Mouse (Mus musculus): ENCODE data around the gene Olfr718-ps1. TPM values are rescaled to one million over a fixed set of nuclear protein-coding genes. Genes with fewer than 3 reads are reported as not detected.

The Olfr718-ps1 gene
- total and polyA plus RNA-seq, 2 experiments from 2014 or later: not detected

DNA sequence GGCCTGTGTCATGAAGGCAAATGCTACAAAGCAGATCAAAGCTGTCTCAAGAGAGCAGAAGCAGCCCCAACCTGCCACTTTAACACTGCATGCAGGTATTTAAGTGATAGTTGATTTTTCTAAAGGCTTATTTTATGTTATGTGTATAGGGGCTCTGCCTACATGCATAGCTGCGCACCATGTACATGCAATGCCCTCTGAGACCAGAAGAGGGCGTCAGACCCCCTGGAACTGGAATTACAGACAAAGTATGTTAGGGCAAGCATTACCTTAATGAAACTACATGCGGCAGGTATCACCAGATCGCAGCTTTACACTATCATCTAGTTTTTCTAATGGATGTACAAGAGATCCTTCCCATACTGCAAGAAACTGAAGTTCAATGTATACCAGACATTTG, 62.5 kb downstream of the Olfr718-ps1 start:
- H3K27me3 ChIP-seq (ENCODE audit: insufficient read depth, low read length): no peaks in the 10 kb centered on the region

More for the DNA sequence above, 62.5 kb downstream of the Olfr718-ps1 start:
- H3K4me1 ChIP-seq (ENCODE audit: insufficient read depth): no peaks in the 10 kb centered on the region
- ATAC-seq (no peak), DNase-seq (peak; percentile 58)
- H3K4me2 ChIP-seq (ENCODE audit: low read depth): no peak overlapping the region
- H3K9me3 ChIP-seq (ENCODE audit: low read length): no peaks in the 10 kb centered on the region
- H3K36me3 ChIP-seq (ENCODE audit: insufficient read depth): peaks cover 52% of the 10 kb centered on the region
- no peak overlapping the region for H3K4me3 ChIP-seq (ENCODE audit: low read depth, low read length)
- H3K9ac ChIP-seq: no peak overlapping the region
- no peak overlapping the region for H3K27ac ChIP-seq (ENCODE audit: low read depth, low read length)
- 64% methylated on average over 4 of the region's 4 CpGs for WGBS
- peak; percentile 73 for TF ChIP-seq CTCF (IDR thresholded peaks at IDR 0.05; ENCODE audit: low read depth)

Small RNAs within 50 kb of the gene (microRNA-seq; reads per million reads assigned to microRNA genes)
- 0 reads per million in 2 experiments for gene Gm44405

Other genes with a start within 250 kb of the Olfr718-ps1 start
- 5,288 and 5,744 TPM in 2 replicates for gene Actb, start 240.8 kb downstream of the Olfr718-ps1 start, total RNA-seq (2014; rRNA removed)
- gene Actb, start 240.8 kb downstream of the Olfr718-ps1 start, polyA plus RNA-seq (2015; fragmentation: Nextera tagmentation; extraction: Ambion mirVana): 19,349 and 21,354 TPM in 2 replicates
- gene Fscn1, start 187.2 kb downstream of the Olfr718-ps1 start, total RNA-seq (2014; rRNA removed): 394 and 457 TPM in 2 replicates
- 522 and 558 TPM in 2 replicates for gene Fscn1, start 187.2 kb downstream of the Olfr718-ps1 start, polyA plus RNA-seq (2015; fragmentation: Nextera tagmentation; extraction: Ambion mirVana)
- 35.2 and 41.0 TPM in 2 replicates for gene Rnf216, start 34.6 kb downstream of the Olfr718-ps1 start, total RNA-seq (2014; rRNA removed)
- gene Rnf216, start 34.6 kb downstream of the Olfr718-ps1 start, polyA plus RNA-seq (2015; fragmentation: Nextera tagmentation; extraction: Ambion mirVana): 25.9 and 29.3 TPM in 2 replicates
- 19.9 and 22.6 TPM in 2 replicates for gene Rbak, start 33.2 kb upstream of the Olfr718-ps1 start, total RNA-seq (2014; rRNA removed)
- 7.5 and 9.7 TPM in 2 replicates for gene Rbak, start 33.2 kb upstream of the Olfr718-ps1 start, polyA plus RNA-seq (2015; fragmentation: Nextera tagmentation; extraction: Ambion mirVana)
- 0.62 TPM in 1 of 2 replicates, not detected in the other for gene Spdye4b, start 33.4 kb upstream of the Olfr718-ps1 start, total RNA-seq (2014; rRNA removed)
- gene Spdye4b, start 33.4 kb upstream of the Olfr718-ps1 start, polyA plus RNA-seq (2015; fragmentation: Nextera tagmentation; extraction: Ambion mirVana): not detected in 2 replicates
- not detected in 2 replicates for gene Spdye4a, start 79.3 kb upstream of the Olfr718-ps1 start, total RNA-seq (2014; rRNA removed)
- gene Spdye4a, start 79.3 kb upstream of the Olfr718-ps1 start, polyA plus RNA-seq (2015; fragmentation: Nextera tagmentation; extraction: Ambion mirVana): not detected in 2 replicates
- gene Zfp12, start 87.6 kb upstream of the Olfr718-ps1 start, total RNA-seq (2014; rRNA removed): 35.2 and 37.1 TPM in 2 replicates
- gene Zfp12, start 87.6 kb upstream of the Olfr718-ps1 start, polyA plus RNA-seq (2015; fragmentation: Nextera tagmentation; extraction: Ambion mirVana): 11.9 and 14.0 TPM in 2 replicates
- gene Zfp316, start 122.4 kb upstream of the Olfr718-ps1 start, total RNA-seq (2014; rRNA removed): 21.5 and 29.8 TPM in 2 replicates
- gene Zfp316, start 122.4 kb upstream of the Olfr718-ps1 start, polyA plus RNA-seq (2015; fragmentation: Nextera tagmentation; extraction: Ambion mirVana): 5.5 and 7.5 TPM in 2 replicates
- 9.8 and 16.5 TPM in 2 replicates for gene Zfp853, start 146.0 kb upstream of the Olfr718-ps1 start, total RNA-seq (2014; rRNA removed)
- 0.18 and 0.23 TPM in 2 replicates for gene Zfp853, start 146.0 kb upstream of the Olfr718-ps1 start, polyA plus RNA-seq (2015; fragmentation: Nextera tagmentation; extraction: Ambion mirVana)
- 40.9 and 44.7 TPM in 2 replicates for gene E130309D02Rik, start 167.8 kb upstream of the Olfr718-ps1 start, total RNA-seq (2014; rRNA removed)
- gene E130309D02Rik, start 167.8 kb upstream of the Olfr718-ps1 start, polyA plus RNA-seq (2015; fragmentation: Nextera tagmentation; extraction: Ambion mirVana): 27.7 and 29.2 TPM in 2 replicates
- 45.1 and 62.6 TPM in 2 replicates for gene Zdhhc4, start 181.7 kb upstream of the Olfr718-ps1 start, total RNA-seq (2014; rRNA removed)
- gene Zdhhc4, start 181.7 kb upstream of the Olfr718-ps1 start, polyA plus RNA-seq (2015; fragmentation: Nextera tagmentation; extraction: Ambion mirVana): 94.0 and 97.3 TPM in 2 replicates
- gene Grid2ip, start 209.8 kb upstream of the Olfr718-ps1 start, total RNA-seq (2014; rRNA removed): 1.8 TPM in 2 replicates
- gene Grid2ip, start 209.8 kb upstream of the Olfr718-ps1 start, polyA plus RNA-seq (2015; fragmentation: Nextera tagmentation; extraction: Ambion mirVana): 0.52 and 0.88 TPM in 2 replicates